Mouse (Mus musculus): ENCODE measurements around the gene Olfr1510. TPM values are rescaled to one million over a fixed set of nuclear protein-coding genes. Genes with fewer than 3 reads are reported as not detected.
"Not testable (repeated sequence)": the region's sequence is repeated elsewhere in the genome, so short reads cannot be mapped to it uniquely, and the experiment has no call there.

The Olfr1510 gene
- polyA plus RNA-seq (2012; rRNA removed), result not detected in 2 replicates

DNA sequence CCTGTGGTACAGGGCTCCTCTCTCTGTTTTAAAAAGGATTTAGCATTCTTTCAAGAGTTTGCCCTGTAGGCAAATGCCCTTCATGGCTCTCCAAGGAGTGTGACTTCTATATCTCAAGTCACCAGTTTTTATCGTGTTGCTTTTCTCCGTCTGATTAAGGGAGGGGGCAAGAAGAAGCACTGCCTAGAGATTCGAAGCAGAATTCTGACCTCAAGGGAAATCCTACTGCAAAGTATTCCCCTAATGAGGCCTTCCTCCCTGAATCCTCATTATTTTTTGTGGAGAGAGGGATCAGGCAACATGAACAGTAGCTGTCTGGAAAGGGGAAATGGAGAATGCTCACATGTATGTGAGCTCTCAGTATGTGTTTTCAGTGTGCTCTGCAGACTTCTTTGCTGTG, at the start of gene Olfr1510:
Gene Olfr1510 (minus strand): TSS at position 101 of the 400 bp plus-strand sequence.
- no peaks in the 10 kb centered on the region for H3K4me1 ChIP-seq (ENCODE audit: control insufficient read depth, insufficient read depth, low read length)
- TF ChIP-seq CTCF (IDR thresholded peaks at IDR 0.05; ENCODE audit: control insufficient read depth, insufficient read depth, insufficient replicate concordance, low read depth, low read length), result no peak
- no peak for TF ChIP-seq POLR2A (IDR thresholded peaks at IDR 0.05; ENCODE audit: control insufficient read depth, low read depth, low read length)
- H3K27me3 ChIP-seq (ENCODE audit: control insufficient read depth, insufficient read depth, low read length), result no peaks in the 10 kb centered on the region
- H3K36me3 ChIP-seq (ENCODE audit: control insufficient read depth, insufficient read depth, low read length), result no peaks in the 10 kb centered on the region
- H3K27ac ChIP-seq (ENCODE audit: control insufficient read depth, insufficient read depth, low read depth, low read length), result no peak within 1 kb of the TSS
- H3K4me3 ChIP-seq (ENCODE audit: control insufficient read depth, low read depth, low read length), result no peak within 1 kb of the TSS

DNA sequence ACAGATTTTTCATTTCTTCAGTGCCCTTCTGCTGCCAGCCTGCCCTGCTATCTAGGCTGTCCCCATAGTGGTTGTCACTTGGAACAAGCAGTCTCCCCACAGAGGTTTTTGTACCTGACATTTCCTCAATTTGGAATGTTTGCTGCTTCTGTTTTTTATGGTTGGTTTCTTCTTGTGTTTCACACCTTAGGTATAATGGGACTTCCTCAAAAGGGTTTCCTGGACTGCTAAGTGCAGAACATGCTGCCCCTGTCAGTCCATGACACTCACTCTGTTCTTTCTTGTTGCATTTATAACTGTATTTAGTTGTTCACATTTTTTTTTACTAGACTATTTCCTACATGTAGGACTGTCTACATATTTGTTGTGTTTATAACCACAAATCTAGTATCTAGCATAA, 47.8 kb upstream of the Olfr1510 start:
- no peaks in the 10 kb centered on the region for H3K27me3 ChIP-seq (ENCODE audit: control insufficient read depth, insufficient read depth, low read length)
- no peak overlapping the region for H3K4me3 ChIP-seq (ENCODE audit: control insufficient read depth, low read depth, low read length)
- TF ChIP-seq CTCF (IDR thresholded peaks at IDR 0.05; ENCODE audit: control insufficient read depth, insufficient read depth, insufficient replicate concordance, low read depth, low read length), result no peak
- no peak for TF ChIP-seq POLR2A (IDR thresholded peaks at IDR 0.05; ENCODE audit: control insufficient read depth, low read depth, low read length)
- H3K4me1 ChIP-seq (ENCODE audit: control insufficient read depth, insufficient read depth, low read length), result no peaks in the 10 kb centered on the region
- H3K27ac ChIP-seq (ENCODE audit: control insufficient read depth, insufficient read depth, low read depth, low read length), result no peak overlapping the region
- H3K36me3 ChIP-seq (ENCODE audit: control insufficient read depth, insufficient read depth, low read length), result no peaks in the 10 kb centered on the region

DNA sequence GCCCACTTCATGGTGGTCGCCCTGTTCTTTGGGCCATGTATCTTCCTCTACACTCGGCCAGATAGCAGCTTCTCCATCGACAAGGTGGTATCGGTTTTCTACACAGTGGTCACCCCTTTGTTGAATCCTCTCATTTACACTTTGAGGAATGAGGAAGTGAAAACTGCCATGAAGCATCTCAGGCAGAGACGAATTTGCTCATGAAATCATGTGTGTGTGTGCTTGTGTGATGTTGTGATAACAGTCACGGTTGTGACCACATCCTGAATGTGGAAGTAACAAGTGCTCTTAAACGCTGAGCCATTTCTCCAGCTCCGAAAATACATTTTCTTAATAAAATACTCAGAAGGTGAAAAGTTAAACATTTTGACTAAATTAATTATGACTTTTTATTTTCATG, 37.0 kb upstream of the Olfr1510 start:
- TF ChIP-seq CTCF (IDR thresholded peaks at IDR 0.05; ENCODE audit: control insufficient read depth, insufficient read depth, insufficient replicate concordance, low read depth, low read length), result no peak
- TF ChIP-seq POLR2A (IDR thresholded peaks at IDR 0.05; ENCODE audit: control insufficient read depth, low read depth, low read length), result no peak
- Histone ChIP-seq H3K36me3 (ENCODE audit: control insufficient read depth, insufficient read depth, low read length) (no peaks in the 10 kb centered on the region), H3K27ac (ENCODE audit: control insufficient read depth, insufficient read depth, low read depth, low read length) (no peak overlapping the region), H3K4me1 (ENCODE audit: control insufficient read depth, insufficient read depth, low read length) (no peaks in the 10 kb centered on the region), H3K4me3 (ENCODE audit: control insufficient read depth, low read depth, low read length) (no peak overlapping the region), H3K27me3 (ENCODE audit: control insufficient read depth, insufficient read depth, low read length) (no peaks in the 10 kb centered on the region)

DNA sequence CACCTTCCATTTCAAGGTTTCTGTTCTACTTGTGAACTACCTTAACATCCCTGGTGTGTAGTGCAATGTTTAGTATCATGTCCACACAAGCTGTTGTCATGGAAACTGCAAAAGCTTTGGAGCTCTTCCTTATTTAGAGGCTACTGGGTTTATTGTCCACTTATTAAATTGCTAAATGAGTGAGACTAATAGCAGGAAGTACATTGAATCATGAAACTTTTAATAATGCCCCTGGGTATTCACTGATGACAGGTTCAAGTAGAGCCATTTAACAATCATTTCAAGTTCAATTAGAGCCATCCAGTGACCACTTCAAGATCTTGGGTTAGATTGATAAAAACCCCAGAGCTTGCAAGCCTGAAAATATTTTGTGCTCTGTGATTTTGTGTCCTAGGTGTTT, 28.5 kb upstream of the Olfr1510 start, which contains the start of gene Olfr1509:
Gene Olfr1509 (plus strand): TSS at position 301 of the 400 bp plus-strand sequence.
- H3K4me1 ChIP-seq (ENCODE audit: control insufficient read depth, insufficient read depth, low read length), result no peaks in the 10 kb centered on the region
- no peaks in the 10 kb centered on the region for H3K27me3 ChIP-seq (ENCODE audit: control insufficient read depth, insufficient read depth, low read length)
- H3K4me3 ChIP-seq (ENCODE audit: control insufficient read depth, low read depth, low read length), result no peak within 1 kb of the TSS
- H3K36me3 ChIP-seq (ENCODE audit: control insufficient read depth, insufficient read depth, low read length), result no peaks in the 10 kb centered on the region
- no peak for TF ChIP-seq POLR2A (IDR thresholded peaks at IDR 0.05; ENCODE audit: control insufficient read depth, low read depth, low read length)
- no peak for TF ChIP-seq CTCF (IDR thresholded peaks at IDR 0.05; ENCODE audit: control insufficient read depth, insufficient read depth, insufficient replicate concordance, low read depth, low read length)
- no peak within 1 kb of the TSS for H3K27ac ChIP-seq (ENCODE audit: control insufficient read depth, insufficient read depth, low read depth, low read length)

DNA sequence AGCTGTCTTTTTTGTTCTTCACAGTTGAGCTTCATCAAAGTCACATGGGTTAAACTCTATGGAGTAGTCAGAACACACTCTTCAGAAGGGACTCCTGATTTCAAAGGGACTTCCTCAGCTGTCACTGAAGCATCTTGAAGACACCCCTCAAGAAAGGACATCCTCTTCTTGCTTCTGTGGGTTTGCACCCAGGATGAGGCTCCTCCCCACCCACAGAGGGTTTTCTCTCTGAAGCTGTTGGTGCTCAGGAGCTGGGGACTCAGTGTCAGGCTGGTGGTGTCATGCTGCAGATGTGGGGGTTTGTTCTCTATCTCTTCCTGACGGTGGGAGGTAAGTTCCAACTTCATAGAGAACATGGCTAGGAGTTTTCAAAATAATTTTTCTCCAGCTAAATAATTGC, 13.5 kb upstream of the Olfr1510 start:
- Histone ChIP-seq H3K4me3 (ENCODE audit: control insufficient read depth, low read depth, low read length) (no peak overlapping the region), H3K36me3 (ENCODE audit: control insufficient read depth, insufficient read depth, low read length) (no peaks in the 10 kb centered on the region), H3K27ac (ENCODE audit: control insufficient read depth, insufficient read depth, low read depth, low read length) (no peak overlapping the region), H3K4me1 (ENCODE audit: control insufficient read depth, insufficient read depth, low read length) (no peaks in the 10 kb centered on the region), H3K27me3 (ENCODE audit: control insufficient read depth, insufficient read depth, low read length) (no peaks in the 10 kb centered on the region)
- TF ChIP-seq CTCF (IDR thresholded peaks at IDR 0.05; ENCODE audit: control insufficient read depth, insufficient read depth, insufficient replicate concordance, low read depth, low read length), result no peak
- no peak for TF ChIP-seq POLR2A (IDR thresholded peaks at IDR 0.05; ENCODE audit: control insufficient read depth, low read depth, low read length)

DNA sequence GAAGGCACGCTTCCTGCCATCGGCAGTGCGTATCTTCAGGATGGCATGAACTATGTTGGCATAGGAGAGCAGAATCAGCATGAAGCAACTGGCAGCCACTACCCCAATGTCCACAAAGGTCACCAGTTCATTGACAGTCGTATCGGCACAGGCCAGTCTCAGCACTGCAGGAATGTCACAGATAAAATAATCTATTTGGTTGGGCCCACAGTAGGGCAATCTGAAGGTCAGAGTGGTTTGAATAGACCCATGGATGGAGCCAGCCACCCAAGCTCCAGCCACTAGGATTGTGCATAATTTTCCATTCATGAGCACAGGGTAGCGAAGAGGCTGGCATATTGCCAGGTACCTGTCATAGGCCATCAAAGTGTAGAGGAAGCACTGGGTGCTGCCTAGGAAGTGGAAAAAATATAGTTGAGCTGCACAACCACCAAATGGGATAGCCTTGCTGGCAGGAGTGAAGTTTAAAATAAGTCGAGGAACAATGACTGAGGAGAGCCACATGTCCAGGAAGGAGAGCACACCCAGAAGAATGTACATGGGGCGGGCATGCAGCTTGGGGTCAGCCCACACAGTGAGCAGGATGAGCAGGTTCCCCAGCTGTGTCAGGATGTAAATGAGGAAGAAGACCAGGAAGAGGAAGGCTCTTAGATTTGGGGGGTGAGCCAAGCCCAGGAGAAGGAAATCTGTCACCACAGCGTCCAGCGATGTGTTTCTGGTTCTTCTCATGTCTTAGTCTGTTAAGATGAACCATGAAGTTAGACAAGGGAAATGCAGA, 3.8 kb downstream of the Olfr1510 start:
- not testable (repeated sequence) for H3K4me1 ChIP-seq (ENCODE audit: control insufficient read depth, insufficient read depth, low read length); H3K27ac ChIP-seq (ENCODE audit: control insufficient read depth, insufficient read depth, low read depth, low read length); H3K27me3 ChIP-seq (ENCODE audit: control insufficient read depth, insufficient read depth, low read length); H3K36me3 ChIP-seq (ENCODE audit: control insufficient read depth, insufficient read depth, low read length); H3K4me3 ChIP-seq (ENCODE audit: control insufficient read depth, low read depth, low read length)

DNA sequence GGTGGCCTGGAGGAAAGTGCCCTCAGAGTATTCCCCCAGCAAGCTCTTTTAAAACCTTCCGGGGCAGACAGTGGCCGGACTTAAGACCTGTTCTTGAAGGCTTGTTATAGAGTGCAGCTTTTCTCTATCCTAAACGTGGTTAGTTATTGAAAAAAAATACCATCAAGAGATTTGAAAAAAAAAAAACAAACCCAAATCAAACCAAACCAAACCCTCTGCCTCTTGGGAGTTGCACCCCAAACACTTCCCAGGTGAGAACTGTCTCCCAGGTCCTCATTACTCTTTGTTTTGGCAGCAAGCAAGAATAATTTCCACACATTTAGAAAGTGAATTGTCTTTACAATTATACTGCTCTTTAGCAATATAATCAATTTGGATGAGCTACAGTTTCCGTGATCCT, 16.9 kb downstream of the Olfr1510 start, which contains the start of gene Olfr1511:
Gene Olfr1511 (minus strand): TSS at position 101 of the 400 bp plus-strand sequence.
- H3K27me3 ChIP-seq (ENCODE audit: control insufficient read depth, insufficient read depth, low read length), result no peaks in the 10 kb centered on the region
- no peak for TF ChIP-seq POLR2A (IDR thresholded peaks at IDR 0.05; ENCODE audit: control insufficient read depth, low read depth, low read length)
- TF ChIP-seq CTCF (IDR thresholded peaks at IDR 0.05; ENCODE audit: control insufficient read depth, insufficient read depth, insufficient replicate concordance, low read depth, low read length), result no peak
- no peaks in the 10 kb centered on the region for H3K4me1 ChIP-seq (ENCODE audit: control insufficient read depth, insufficient read depth, low read length)
- no peak within 1 kb of the TSS for H3K27ac ChIP-seq (ENCODE audit: control insufficient read depth, insufficient read depth, low read depth, low read length)
- no peak within 1 kb of the TSS for H3K4me3 ChIP-seq (ENCODE audit: control insufficient read depth, low read depth, low read length)
- H3K36me3 ChIP-seq (ENCODE audit: control insufficient read depth, insufficient read depth, low read length), result no peaks in the 10 kb centered on the region

DNA sequence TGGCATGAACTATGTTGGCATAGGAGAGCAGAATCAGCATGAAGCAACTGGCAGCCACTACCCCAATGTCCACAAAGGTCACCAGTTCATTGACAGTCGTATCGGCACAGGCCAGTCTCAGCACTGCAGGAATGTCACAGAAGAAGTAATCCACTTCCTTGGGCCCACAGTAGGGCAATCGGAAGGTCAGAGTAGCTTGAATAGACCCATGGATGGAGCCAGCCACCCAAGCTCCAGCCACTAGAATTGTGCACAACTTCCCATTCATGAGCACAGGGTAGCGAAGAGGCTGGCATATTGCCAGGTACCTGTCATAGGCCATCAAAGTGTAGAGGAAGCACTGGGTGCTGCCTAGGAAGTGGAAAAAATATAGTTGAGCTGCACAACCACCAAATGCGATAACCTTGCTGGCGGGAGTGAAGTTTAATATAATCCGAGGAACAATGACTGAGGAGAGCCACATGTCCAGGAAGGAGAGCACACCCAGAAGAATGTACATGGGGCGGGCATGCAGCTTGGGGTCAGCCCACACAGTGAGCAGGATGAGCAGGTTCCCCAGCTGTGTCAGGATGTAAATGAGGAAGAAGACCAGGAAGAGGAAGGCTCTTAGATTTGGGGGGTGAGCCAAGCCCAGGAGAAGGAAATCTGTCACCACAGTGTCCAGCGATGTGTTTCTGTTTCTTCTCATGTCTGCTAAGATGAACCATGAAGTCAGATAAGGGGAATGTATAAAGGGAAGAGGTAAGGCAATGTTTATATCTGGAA, 23.9 kb downstream of the Olfr1510 start:
- H3K27me3 ChIP-seq (ENCODE audit: control insufficient read depth, insufficient read depth, low read length); H3K4me1 ChIP-seq (ENCODE audit: control insufficient read depth, insufficient read depth, low read length); H3K4me3 ChIP-seq (ENCODE audit: control insufficient read depth, low read depth, low read length); H3K36me3 ChIP-seq (ENCODE audit: control insufficient read depth, insufficient read depth, low read length); H3K27ac ChIP-seq (ENCODE audit: control insufficient read depth, insufficient read depth, low read depth, low read length): not testable (repeated sequence)
